In genomic region chr8:111512941-111513340, GRCm38 (mm10) we compare ENCODE assay signal across 27 mouse cellular contexts. TPM values are rescaled to one million over a fixed set of nuclear protein-coding genes. Genes with fewer than 3 reads are reported as not detected.
A peak's percentile ranks its signal among the peaks of the same experiment; 100 is the strongest.
DNase-seq lines count a peak whose midpoint lies in the region; ATAC-seq lines count a peak whose summit lies in the region.
"Had no signal": no experiment of that assay in that cellular context is flagged by ENCODE, and none has a peak within 500 bp of the region (broad histone marks: within the 10 kb centered on the region; RNA-seq: fewer than 3 reads in every experiment).

No protein-coding gene starts in this region.

- no peak overlapping the region for H3K4me3 ChIP-seq in heart, embryonic 13.5 days
- no peak overlapping the region for H3K4me3 ChIP-seq in midbrain, embryonic 14.5 days (replicated peaks; ENCODE audit: low read depth, low read length)
- H3K4me3 ChIP-seq in midbrain, embryonic 10.5 days, result no peak overlapping the region
- H3K4me3 ChIP-seq: embryonic facial prominence, embryonic 12.5 days; layer of hippocampus, adult 2 months; limb, embryonic 12.5 days; liver, embryonic 12.5 days; midbrain, embryonic 13.5 days; myocyte; neural tube, embryonic 13.5 days had no signal

- WGBS in heart, embryonic 13.5 days, result 54% methylated on average over 7 of the region's 7 CpGs
- 76% methylated on average over 7 of the region's 7 CpGs for WGBS in midbrain, embryonic 14.5 days
- WGBS in midbrain, embryonic 10.5 days, result 88% methylated on average over 7 of the region's 7 CpGs

- no peak for ATAC-seq in heart, embryonic 13.5 days (ENCODE audit: extremely low read depth, insufficient number of reproducible peaks, low FRiP score, low TSS enrichment)
- ATAC-seq in midbrain, embryonic 14.5 days (ENCODE audit: low FRiP score, low TSS enrichment), result no peak
- ATAC-seq: forebrain, embryonic 14.5 days; hindbrain, postnatal 0 days; intestine, embryonic 16.5 days; liver, embryonic 12.5 days; midbrain, embryonic 13.5 days had no signal

- peak overlapping the region; percentile 16; the same call in 1 of the 2 replicates for H3K9ac ChIP-seq in heart, embryonic 13.5 days
- no peak overlapping the region for H3K9ac ChIP-seq in midbrain, embryonic 14.5 days (replicated peaks; ENCODE audit: low read length)
- H3K9ac ChIP-seq: embryonic facial prominence, embryonic 12.5 days; limb, embryonic 12.5 days; liver, embryonic 12.5 days; midbrain, embryonic 13.5 days; neural tube, embryonic 13.5 days had no signal

- H3K4me2 ChIP-seq in heart, embryonic 13.5 days, result no peak overlapping the region
- no peak overlapping the region for H3K4me2 ChIP-seq in midbrain, embryonic 14.5 days (ENCODE audit: low read length)
- H3K4me2 ChIP-seq: embryonic facial prominence, embryonic 12.5 days; limb, embryonic 12.5 days; liver, embryonic 12.5 days; midbrain, embryonic 13.5 days; neural tube, embryonic 13.5 days had no signal

- H3K27me3 ChIP-seq in heart, embryonic 13.5 days (replicated peaks), result no peaks in the 10 kb centered on the region
- H3K27me3 ChIP-seq in midbrain, embryonic 14.5 days (ENCODE audit: control insufficient read depth, insufficient read depth, low read length), result no peaks in the 10 kb centered on the region
- no peaks in the 10 kb centered on the region for H3K27me3 ChIP-seq in midbrain, embryonic 10.5 days (ENCODE audit: low read depth, poor library complexity, severe bottlenecking)
- H3K27me3 ChIP-seq: embryonic facial prominence, embryonic 12.5 days; limb, embryonic 12.5 days; liver, embryonic 12.5 days; midbrain, embryonic 13.5 days; neural tube, embryonic 13.5 days had no signal

- peaks cover 47% of the 10 kb centered on the region for H3K4me1 ChIP-seq in heart, embryonic 13.5 days
- H3K4me1 ChIP-seq in midbrain, embryonic 14.5 days (ENCODE audit: control insufficient read depth, insufficient read depth, low read length), result 0 out of 2 replicates have a peak, but pooled peaks cover 4% of the 10 kb centered on the region
- no peaks in the 10 kb centered on the region for H3K4me1 ChIP-seq in midbrain, embryonic 10.5 days
- H3K4me1 ChIP-seq: limb, embryonic 12.5 days had no signal

- peak; percentile 44 to 51 for DNase-seq in cerebellum, postnatal 14 days
- DNase-seq in cerebellum, adult 9-10 months, result no peak
- no peak for DNase-seq in heart, adult 8-10 months (ENCODE audit: low spot score)
- peak; percentile 9 for DNase-seq in midbrain, embryonic 14.5 days
- no peak for DNase-seq in midbrain, embryonic 10.5 days (ENCODE audit: low spot score)
- DNase-seq in retina, postnatal 1 day, result peak; percentile 25
- no peak for DNase-seq in urinary bladder, postnatal 10 days (ENCODE audit: low spot score)
- DNase-seq: adrenal gland, postnatal 25 days; cerebellum, adult 11-12 months; heart, adult 11 months; kidney, adult 9 months; kidney, postnatal 25 days; layer of hippocampus, postnatal 36 days; lung, adult 2 months; thymus, adult 18-20 months; thymus, postnatal 36 days had no signal

- no peaks in the 10 kb centered on the region for H3K9me3 ChIP-seq in heart, embryonic 13.5 days
- no peaks in the 10 kb centered on the region for H3K9me3 ChIP-seq in midbrain, embryonic 14.5 days (ENCODE audit: control insufficient read depth, low read length)
- H3K9me3 ChIP-seq in midbrain, embryonic 10.5 days (replicated peaks), result no peaks in the 10 kb centered on the region
- H3K9me3 ChIP-seq: embryonic facial prominence, embryonic 12.5 days; limb, embryonic 12.5 days; liver, embryonic 12.5 days; midbrain, embryonic 13.5 days; neural tube, embryonic 13.5 days had no signal

- H3K36me3 ChIP-seq in heart, embryonic 13.5 days, result peaks cover 6% of the 10 kb centered on the region
- H3K36me3 ChIP-seq in midbrain, embryonic 14.5 days (ENCODE audit: control insufficient read depth, insufficient read depth, low read length), result no peaks in the 10 kb centered on the region
- no peaks in the 10 kb centered on the region for H3K36me3 ChIP-seq in midbrain, embryonic 10.5 days
- H3K36me3 ChIP-seq: embryonic facial prominence, embryonic 12.5 days; midbrain, embryonic 13.5 days; neural tube, embryonic 13.5 days had no signal

- H3K27ac ChIP-seq in heart, embryonic 13.5 days (replicated peaks), result no peak overlapping the region
- peak overlapping the region; percentile 37; the same call in 1 of the 2 replicates for H3K27ac ChIP-seq in midbrain, embryonic 14.5 days (replicated peaks; ENCODE audit: low read depth, low read length)
- H3K27ac ChIP-seq in midbrain, embryonic 10.5 days (replicated peaks), result no peak overlapping the region
- H3K27ac ChIP-seq: embryonic facial prominence, embryonic 12.5 days; hindbrain, postnatal 0 days; layer of hippocampus, adult 2 months; limb, embryonic 12.5 days; liver, embryonic 12.5 days; midbrain, embryonic 13.5 days; neural tube, embryonic 13.5 days had no signal

RNA-seq across cellular contexts. Expression of gene Wdr59, which starts 9.0 kb away (rescaled TPM):
- 3.6 and 4.3 TPM in 2 replicates for polyA plus RNA-seq in heart, embryonic 13.5 days (2015; fragmentation: Nextera tagmentation; extraction: Ambion mirVana)
- 1 to 10 TPM; 6.5 to 7.4 (median 7.0) TPM for total RNA-seq in heart, adult 8-10 months (2022)
- 5.4 and 5.9 TPM in 2 replicates for polyA plus RNA-seq in midbrain, embryonic 14.5 days (2014; fragmentation: Nextera tagmentation; extraction: Ambion mirVana)
- polyA plus RNA-seq in midbrain, embryonic 10.5 days (2016; fragmentation: Nextera tagmentation; extraction: Ambion mirVana), result 4.2 and 4.8 TPM in 2 replicates

RNA-seq across cellular contexts. Expression of gene Znrf1, which starts 23.0 kb away (rescaled TPM):
- polyA plus RNA-seq in heart, embryonic 13.5 days (2015; fragmentation: Nextera tagmentation; extraction: Ambion mirVana), result 19.7 and 20.1 TPM in 2 replicates
- 10 to 100 TPM; 52.7 to 71.3 (median 59.2) TPM for total RNA-seq in heart, adult 8-10 months (2022)
- 99.2 and 108 TPM in 2 replicates for polyA plus RNA-seq in midbrain, embryonic 14.5 days (2014; fragmentation: Nextera tagmentation; extraction: Ambion mirVana)
- polyA plus RNA-seq in midbrain, embryonic 10.5 days (2016; fragmentation: Nextera tagmentation; extraction: Ambion mirVana), result 28.1 and 32.2 TPM in 2 replicates

Comparison
In these comparisons a context has a peak if more than half of its experiments do, and no peak if none do; other contexts are left out.
1. DNase-seq: peak in cerebellum, postnatal 14 days (2 of 2), midbrain, embryonic 14.5 days (single experiment) and retina, postnatal 1 day (single experiment); none in cerebellum, adult 9-10 months (single experiment), heart, adult 8-10 months (single experiment), midbrain, embryonic 10.5 days (single experiment) and urinary bladder, postnatal 10 days (single experiment).